Mouse (Mus musculus) hindbrain, embryonic 14.5 days (tissue): ENCODE results near the gene St6gal1. TPM values are rescaled to one million over a fixed set of nuclear protein-coding genes. Genes with fewer than 3 reads are reported as not detected.

Source experiments
- ATAC-seq: fragments of 200-750 bp; cut with Nextera tagmentation; 2 replicates; pipeline ENCODE4 v1.8.0; 2017; ENCODE audit warnings: moderate number of reproducible peaks, mild to moderate bottlenecking, moderate TSS enrichment, moderate library complexity; ENCODE audit not compliant: low FRiP score
- DNase-seq: peaks from one replicate; pipeline ENCODE4 v3.0.0-alpha.2; 2015; ENCODE audit warnings: low spot score
- H3K27ac ChIP-seq: fragments of 300-500 bp; sonication (generic); 2 replicates; pipeline ENCODE4 v1.5.1; 2014; ENCODE audit warnings: mild to moderate bottlenecking, moderate library complexity
- H3K27me3 ChIP-seq: fragments of 300-500 bp; sonication (generic); 2 replicates; pipeline ENCODE4 v1.6.1; 2014; ENCODE audit warnings: mild to moderate bottlenecking, low read length, mixed read lengths; ENCODE audit not compliant: control insufficient read depth, insufficient read depth
- H3K36me3 ChIP-seq: fragments of 300-500 bp; sonication (generic); replicated peaks from 2 replicates; pipeline ENCODE4 v1.6.1; 2014; ENCODE audit not compliant: control insufficient read depth, insufficient read depth
- H3K4me1 ChIP-seq: fragments of 300-500 bp; sonication (generic); replicated peaks from 2 replicates; pipeline ENCODE4 v1.6.1; 2014; ENCODE audit warnings: antibody characterized with exemption, low read length, mixed read lengths; ENCODE audit not compliant: control insufficient read depth, insufficient read depth
- H3K4me2 ChIP-seq: fragments of 300-500 bp; sonication (generic); replicated peaks from 2 replicates; pipeline ENCODE4 v1.6.1; 2014; ENCODE audit warnings: mild to moderate bottlenecking, moderate library complexity
- H3K4me3 ChIP-seq: fragments of 300-500 bp; sonication (generic); replicated peaks from 2 replicates; pipeline ENCODE4 v1.5.1; 2014; ENCODE audit warnings: mild to moderate bottlenecking, low read length
- H3K9ac ChIP-seq: fragments of 300-500 bp; sonication (generic); 2 replicates; pipeline ENCODE4 v1.6.1; 2014
- H3K9me3 ChIP-seq: fragments of 300-500 bp; sonication (generic); 2 replicates; pipeline ENCODE4 v1.6.1; 2016; ENCODE audit warnings: low read length; ENCODE audit not compliant: control insufficient read depth
- WGBS: fragments of 180-500 bp; shearing (Covaris S2); extraction: QIAGEN DNeasy Blood & Tissue Kit; methylation state at CpG from one replicate; pipeline ENCODE4 v1.1.7; 2014; 5-methylcytosine and 5-hydroxymethylcytosine counted together
- polyA plus RNA-seq: library from polyadenylated mRNA; unstranded; fragments of >200 nt; fragmentation: Nextera tagmentation; extraction: Ambion mirVana; gene quantifications from 2 replicates; pipeline ENCODE4 v1.2.1, GENCODE M21; 2014

The St6gal1 gene
- polyA plus RNA-seq, 1 experiment from 2014 or later = 30.6 TPM

- Histone ChIP-seq H3K4me3 (peak overlapping the region; percentile 81), H3K9ac (peak overlapping the region; percentile 34; the same call in 1 of the 2 replicates), H3K36me3 (no peaks in the 10 kb centered on the region), H3K27ac (no peak overlapping the region), H3K27me3 (no peaks in the 10 kb centered on the region), H3K9me3 (no peaks in the 10 kb centered on the region), H3K4me1 (peaks cover 28% of the 10 kb centered on the region), H3K4me2 (peak overlapping the region; percentile 79)
- ATAC-seq (no peak), DNase-seq (no peak)
- 25% methylated on average over 6 of the region's 6 CpGs for WGBS
These were observed 3.3 kb downstream of the St6gal1 start for GRCm38 (mm10) chr16:23227851-23228250.

- Histone ChIP-seq H3K27ac (no peak overlapping the region), H3K27me3 (no peaks in the 10 kb centered on the region), H3K4me1 (peaks cover 28% of the 10 kb centered on the region), H3K9ac (no peak overlapping the region), H3K4me2 (peak overlapping the region; percentile 79), H3K4me3 (peak overlapping the region; percentile 81; the same call in 1 of the 2 replicates), H3K9me3 (no peaks in the 10 kb centered on the region), H3K36me3 (no peaks in the 10 kb centered on the region; the same call in 1 of the 2 replicates)
- 18% methylated on average over 3 of the region's 3 CpGs for WGBS
- DNase-seq (no peak), ATAC-seq (no peak)
These were observed 3.9 kb downstream of the St6gal1 start for GRCm38 (mm10) chr16:23228486-23228885.

GRCm38 (mm10) chr16:23229945-23230344 is 5.4 kb downstream of the St6gal1 start:
- Histone ChIP-seq H3K4me2 (no peak overlapping the region), H3K27ac (no peak overlapping the region), H3K4me1 (peaks cover 21% of the 10 kb centered on the region), H3K36me3 (no peaks in the 10 kb centered on the region; the same call in 1 of the 2 replicates), H3K9ac (no peak overlapping the region), H3K4me3 (no peak overlapping the region), H3K9me3 (no peaks in the 10 kb centered on the region), H3K27me3 (no peaks in the 10 kb centered on the region)
- DNase-seq = no peak
- ATAC-seq = no peak
- 73% methylated on average over 3 of the region's 3 CpGs for WGBS

GRCm38 (mm10) chr16:23231168-23231567 is 6.6 kb downstream of the St6gal1 start:
- H3K4me2 ChIP-seq = no peak overlapping the region
- ATAC-seq = no peak
- 75% methylated on average over 4 of the region's 4 CpGs for WGBS
- H3K9me3 ChIP-seq = no peaks in the 10 kb centered on the region
- no peak for DNase-seq
- H3K27me3 ChIP-seq = no peaks in the 10 kb centered on the region
- H3K9ac ChIP-seq = no peak overlapping the region
- no peak overlapping the region for H3K4me3 ChIP-seq
- H3K36me3 ChIP-seq = no peaks in the 10 kb centered on the region; the same call in 1 of the 2 replicates
- H3K4me1 ChIP-seq = peaks cover 21% of the 10 kb centered on the region
- no peak overlapping the region for H3K27ac ChIP-seq

GRCm38 (mm10) chr16:23232691-23233090 is 8.2 kb downstream of the St6gal1 start:
- no peak overlapping the region for H3K4me2 ChIP-seq
- DNase-seq = no peak
- no peak for ATAC-seq
- H3K9me3 ChIP-seq = no peaks in the 10 kb centered on the region
- H3K27me3 ChIP-seq = no peaks in the 10 kb centered on the region
- H3K4me1 ChIP-seq = peaks cover 13% of the 10 kb centered on the region
- H3K36me3 ChIP-seq = no peaks in the 10 kb centered on the region; the same call in 1 of the 2 replicates
- no peak overlapping the region for H3K4me3 ChIP-seq
- no peak overlapping the region for H3K27ac ChIP-seq
- H3K9ac ChIP-seq = no peak overlapping the region
- WGBS = 81% methylated on average over 7 of the region's 7 CpGs

GRCm38 (mm10) chr16:23233496-23233895 is 9.0 kb downstream of the St6gal1 start:
- Histone ChIP-seq H3K4me1 (peaks cover 5% of the 10 kb centered on the region), H3K9ac (no peak overlapping the region), H3K4me3 (no peak overlapping the region), H3K36me3 (no peaks in the 10 kb centered on the region; the same call in 1 of the 2 replicates), H3K9me3 (no peaks in the 10 kb centered on the region), H3K4me2 (no peak overlapping the region), H3K27ac (no peak overlapping the region), H3K27me3 (no peaks in the 10 kb centered on the region)
- ATAC-seq = no peak
- no peak for DNase-seq
- 93% methylated on average over 10 of the region's 10 CpGs for WGBS

GRCm38 (mm10) chr16:23234557-23234956 is 10.0 kb downstream of the St6gal1 start:
- no peak for ATAC-seq
- Histone ChIP-seq H3K27me3 (no peaks in the 10 kb centered on the region), H3K4me1 (no peaks in the 10 kb centered on the region), H3K4me2 (no peak overlapping the region), H3K9me3 (no peaks in the 10 kb centered on the region), H3K27ac (no peak overlapping the region), H3K4me3 (no peak overlapping the region), H3K9ac (no peak overlapping the region), H3K36me3 (no peaks in the 10 kb centered on the region; the same call in 1 of the 2 replicates)
- DNase-seq = no peak
- WGBS = 89% methylated on average over 5 of the region's 5 CpGs

GRCm38 (mm10) chr16:23235173-23235694 is 10.7 kb downstream of the St6gal1 start:
- 72% methylated on average over 7 of the region's 7 CpGs for WGBS
- Histone ChIP-seq H3K27me3 (no peaks in the 10 kb centered on the region), H3K9me3 (no peaks in the 10 kb centered on the region), H3K4me3 (no peak overlapping the region), H3K4me1 (peaks cover 6% of the 10 kb centered on the region), H3K27ac (no peak overlapping the region), H3K36me3 (no peaks in the 10 kb centered on the region; the same call in 1 of the 2 replicates), H3K9ac (no peak overlapping the region), H3K4me2 (no peak overlapping the region)
- DNase-seq (no peak), ATAC-seq (no peak)

- Histone ChIP-seq H3K27ac (no peak overlapping the region), H3K36me3 (no peaks in the 10 kb centered on the region; the same call in 1 of the 2 replicates), H3K4me2 (no peak overlapping the region), H3K4me3 (no peak overlapping the region), H3K9me3 (no peaks in the 10 kb centered on the region), H3K4me1 (peaks cover 18% of the 10 kb centered on the region), H3K9ac (no peak overlapping the region), H3K27me3 (no peaks in the 10 kb centered on the region)
- ATAC-seq (no peak), DNase-seq (no peak)
- WGBS = 77% methylated on average over 6 of the region's 6 CpGs
These were observed 15.0 kb downstream of the St6gal1 start for GRCm38 (mm10) chr16:23239583-23239982.
